Mouse (Mus musculus) embryonic fibroblast, embryonic 13.5 days (primary cell): ENCODE measurements around the gene Tsg101.

Experiments used
- CTCF ChIP-seq: IDR thresholded peaks from 2 replicates; pipeline ENCODE4 v1.5.1; 2011; ENCODE audit warnings: mild to moderate bottlenecking, control low read depth, low read length, moderate library complexity, borderline replicate concordance; ENCODE audit not compliant: insufficient read depth
- POLR2A ChIP-seq: IDR thresholded peaks from 2 replicates; pipeline ENCODE4 v1.6.1; 2011; ENCODE audit warnings: low read depth, mild to moderate bottlenecking, control low read depth, low read length, moderate library complexity

DNA sequence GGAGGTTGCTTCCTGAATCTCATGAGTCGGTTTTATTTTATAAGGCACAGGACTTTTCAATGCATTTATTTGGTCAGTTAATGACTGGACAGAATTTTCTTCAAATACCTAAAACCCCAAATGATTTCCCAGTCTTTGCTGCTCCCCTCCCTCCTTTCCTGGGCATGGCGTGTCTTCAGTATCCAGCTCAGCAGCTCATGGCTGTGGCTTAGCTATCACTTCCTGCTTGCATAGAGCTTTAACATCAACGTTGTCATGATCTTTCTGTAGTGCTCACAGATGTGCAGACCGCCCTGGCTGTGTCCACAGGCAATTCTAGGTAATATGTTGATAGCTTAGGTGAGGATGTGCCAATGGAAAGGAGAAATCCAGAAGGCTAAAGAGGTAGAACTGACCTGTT, 47.8 kb downstream of the Tsg101 start:
- TF ChIP-seq CTCF (no peak), POLR2A (no peak)
